Mouse (Mus musculus) spleen, adult 2 months (tissue): ENCODE measurements around the gene Akap9.

ENCODE experiments used
- CTCF ChIP-seq: fragments of 200-500 bp; IDR thresholded peaks from 2 replicates; pipeline ENCODE4 v1.5.1; 2011; ENCODE audit warnings: mild to moderate bottlenecking, inconsistent platforms; ENCODE audit not compliant: insufficient read depth, insufficient read length, insufficient replicate concordance; ENCODE audit errors: extremely low read depth
- POLR2A ChIP-seq: fragments of 200-500 bp; IDR thresholded peaks from 2 replicates; pipeline ENCODE4 v1.6.1; 2011; ENCODE audit warnings: low read depth, low read length, inconsistent platforms

GRCm38 (mm10) chr5:4101770-4102169 is 173.9 kb downstream of the Akap9 start:
- no peak for TF ChIP-seq POLR2A
- no peak for TF ChIP-seq CTCF
